Mouse (Mus musculus) forebrain, embryonic 15.5 days (tissue): ENCODE data around the gene Akr1a1. TPM values are rescaled to one million over a fixed set of nuclear protein-coding genes. Genes with fewer than 3 reads are reported as not detected.
"Not testable (repeated sequence)": the region's sequence is repeated elsewhere in the genome, so short reads cannot be mapped to it uniquely, and the experiment has no call there.

Source experiments
- ATAC-seq: fragments of 200-750 bp; cut with Nextera tagmentation; replicated peaks from 2 replicates; pipeline ENCODE4 v1.8.0; 2017; ENCODE audit warnings: mild to moderate bottlenecking, moderate TSS enrichment, moderate library complexity
- H3K27ac ChIP-seq: fragments of 300-500 bp; sonication (generic); replicated peaks from 2 replicates; pipeline ENCODE4 v1.5.1; 2015; ENCODE audit warnings: mild to moderate bottlenecking, inconsistent platforms
- H3K27me3 ChIP-seq: fragments of 300-500 bp; sonication (generic); 2 replicates; pipeline ENCODE4 v1.6.1; 2015; ENCODE audit warnings: inconsistent platforms
- H3K36me3 ChIP-seq: fragments of 300-500 bp; sonication (generic); 2 replicates; pipeline ENCODE4 v1.6.1; 2015; ENCODE audit warnings: mild to moderate bottlenecking, inconsistent platforms
- H3K4me1 ChIP-seq: fragments of 300-500 bp; sonication (generic); 2 replicates; pipeline ENCODE4 v1.6.1; 2015; ENCODE audit warnings: inconsistent platforms
- H3K4me2 ChIP-seq: fragments of 300-500 bp; sonication (generic); replicated peaks from 2 replicates; pipeline ENCODE4 v1.6.1; 2015; ENCODE audit warnings: mild to moderate bottlenecking, inconsistent platforms
- H3K4me3 ChIP-seq: fragments of 300-500 bp; sonication (generic); 2 replicates; pipeline ENCODE4 v1.5.1; 2015; ENCODE audit warnings: mild to moderate bottlenecking, inconsistent platforms
- H3K9ac ChIP-seq: fragments of 300-500 bp; sonication (generic); replicated peaks from 2 replicates; pipeline ENCODE4 v1.6.1; 2015; ENCODE audit warnings: mild to moderate bottlenecking, inconsistent platforms
- H3K9me3 ChIP-seq: fragments of 300-500 bp; sonication (generic); 2 replicates; pipeline ENCODE4 v1.6.1; 2016; ENCODE audit warnings: inconsistent platforms
- WGBS: fragments of 180-500 bp; shearing (Covaris S2); methylation state at CpG from one replicate; pipeline ENCODE4 v1.1.7; 2015; ENCODE audit warnings: mixed read lengths; 5-methylcytosine and 5-hydroxymethylcytosine counted together
- polyA plus RNA-seq: library from polyadenylated mRNA; unstranded; fragments of >200 nt; fragmentation: Nextera tagmentation; extraction: Ambion mirVana; gene quantifications from 2 replicates; pipeline ENCODE4 v1.2.1, GENCODE M21; 2015

The Akr1a1 gene
- polyA plus RNA-seq, 1 experiment from 2014 or later = 779 TPM

GRCm38 (mm10) chr4:116679141-116679540, 27.7 kb upstream of the Akr1a1 start:
- no peak overlapping the region for H3K4me2 ChIP-seq
- no peak overlapping the region for H3K4me3 ChIP-seq
- H3K36me3 ChIP-seq = no peaks in the 10 kb centered on the region
- WGBS = 70% methylated on average over 5 of the region's 5 CpGs
- H3K9me3 ChIP-seq = no peaks in the 10 kb centered on the region
- H3K27ac ChIP-seq = no peak overlapping the region
- H3K27me3 ChIP-seq = no peaks in the 10 kb centered on the region
- H3K9ac ChIP-seq = no peak overlapping the region
- H3K4me1 ChIP-seq = no peaks in the 10 kb centered on the region
- no peak for ATAC-seq

- H3K36me3 ChIP-seq = no peaks in the 10 kb centered on the region
- no peaks in the 10 kb centered on the region for H3K9me3 ChIP-seq
- 75% methylated on average over 1 of the region's 1 CpGs for WGBS
- no peak for ATAC-seq
- H3K4me1 ChIP-seq = no peaks in the 10 kb centered on the region
- H3K4me2 ChIP-seq = no peak overlapping the region
- H3K27me3 ChIP-seq = no peaks in the 10 kb centered on the region
- no peak overlapping the region for H3K9ac ChIP-seq
- H3K4me3 ChIP-seq = no peak overlapping the region
- no peak overlapping the region for H3K27ac ChIP-seq
Observed at GRCm38 (mm10) chr4:116677808-116678207, 26.3 kb upstream of the Akr1a1 start.

- Histone ChIP-seq H3K27me3 (no peaks in the 10 kb centered on the region), H3K9ac (no peak overlapping the region), H3K4me3 (no peak overlapping the region), H3K4me2 (no peak overlapping the region), H3K27ac (no peak overlapping the region), H3K36me3 (no peaks in the 10 kb centered on the region), H3K9me3 (no peaks in the 10 kb centered on the region), H3K4me1 (no peaks in the 10 kb centered on the region)
- 85% methylated on average over 3 of the region's 3 CpGs for WGBS
- no peak for ATAC-seq
Observed at GRCm38 (mm10) chr4:116676027-116676426, 24.5 kb upstream of the Akr1a1 start.

GRCm38 (mm10) chr4:116674761-116675160, 23.3 kb upstream of the Akr1a1 start:
- not testable (repeated sequence) for ATAC-seq, H3K4me1 ChIP-seq, H3K9ac ChIP-seq, H3K36me3 ChIP-seq, H3K9me3 ChIP-seq, H3K27me3 ChIP-seq, H3K4me3 ChIP-seq, H3K27ac ChIP-seq, H3K4me2 ChIP-seq
- 90% methylated on average over 6 of the region's 6 CpGs for WGBS

- Histone ChIP-seq H3K4me1 (no peaks in the 10 kb centered on the region), H3K4me3 (no peak overlapping the region), H3K36me3 (no peaks in the 10 kb centered on the region), H3K9me3 (no peaks in the 10 kb centered on the region), H3K27ac (no peak overlapping the region), H3K9ac (no peak overlapping the region), H3K27me3 (no peaks in the 10 kb centered on the region), H3K4me2 (no peak overlapping the region)
- 67% methylated on average over 2 of the region's 2 CpGs for WGBS
- ATAC-seq = no peak
Observed at GRCm38 (mm10) chr4:116672785-116673184, 21.3 kb upstream of the Akr1a1 start.

GRCm38 (mm10) chr4:116669291-116669690, 17.8 kb upstream of the Akr1a1 start:
- H3K4me1 ChIP-seq = no peaks in the 10 kb centered on the region
- no peak overlapping the region for H3K4me3 ChIP-seq
- 61% methylated on average over 2 of the region's 2 CpGs for WGBS
- no peaks in the 10 kb centered on the region for H3K36me3 ChIP-seq
- no peak overlapping the region for H3K4me2 ChIP-seq
- no peaks in the 10 kb centered on the region for H3K9me3 ChIP-seq
- ATAC-seq = no peak
- H3K27ac ChIP-seq = no peak overlapping the region
- H3K9ac ChIP-seq = no peak overlapping the region
- H3K27me3 ChIP-seq = no peaks in the 10 kb centered on the region

GRCm38 (mm10) chr4:116668145-116668544, 16.7 kb upstream of the Akr1a1 start:
- no peak for ATAC-seq
- Histone ChIP-seq H3K27me3 (no peaks in the 10 kb centered on the region), H3K4me1 (no peaks in the 10 kb centered on the region), H3K9ac (no peak overlapping the region), H3K9me3 (no peaks in the 10 kb centered on the region), H3K4me2 (no peak overlapping the region), H3K27ac (no peak overlapping the region), H3K36me3 (no peaks in the 10 kb centered on the region), H3K4me3 (no peak overlapping the region)
- 73% methylated on average over 3 of the region's 3 CpGs for WGBS

- Histone ChIP-seq H3K4me2 (no peak overlapping the region), H3K9ac (no peak overlapping the region), H3K9me3 (no peaks in the 10 kb centered on the region), H3K4me1 (no peaks in the 10 kb centered on the region), H3K36me3 (no peaks in the 10 kb centered on the region), H3K4me3 (no peak overlapping the region), H3K27ac (no peak overlapping the region), H3K27me3 (no peaks in the 10 kb centered on the region)
- WGBS = 70% methylated on average over 4 of the region's 4 CpGs
- ATAC-seq = no peak
Observed at GRCm38 (mm10) chr4:116666625-116667024, 15.1 kb upstream of the Akr1a1 start.

- H3K4me1 ChIP-seq = no peaks in the 10 kb centered on the region
- H3K36me3 ChIP-seq = no peaks in the 10 kb centered on the region
- no peak overlapping the region for H3K9ac ChIP-seq
- H3K27ac ChIP-seq = no peak overlapping the region
- H3K27me3 ChIP-seq = no peaks in the 10 kb centered on the region
- no peak for ATAC-seq
- no peak overlapping the region for H3K4me3 ChIP-seq
- no peaks in the 10 kb centered on the region for H3K9me3 ChIP-seq
- H3K4me2 ChIP-seq = no peak overlapping the region
- 86% methylated on average over 1 of the region's 1 CpGs for WGBS
Observed at GRCm38 (mm10) chr4:116661998-116662397, 10.5 kb upstream of the Akr1a1 start.

GRCm38 (mm10) chr4:116660829-116661228, 9.3 kb upstream of the Akr1a1 start:
- no peak for ATAC-seq
- Histone ChIP-seq H3K9ac (no peak overlapping the region), H3K4me3 (no peak overlapping the region), H3K4me2 (no peak overlapping the region), H3K9me3 (no peaks in the 10 kb centered on the region), H3K27ac (no peak overlapping the region), H3K27me3 (no peaks in the 10 kb centered on the region), H3K4me1 (no peaks in the 10 kb centered on the region), H3K36me3 (no peaks in the 10 kb centered on the region)
- 77% methylated on average over 6 of the region's 6 CpGs for WGBS

GRCm38 (mm10) chr4:116659916-116660315, 8.4 kb upstream of the Akr1a1 start:
- H3K27me3 ChIP-seq, H3K27ac ChIP-seq, ATAC-seq, H3K4me2 ChIP-seq, H3K36me3 ChIP-seq, H3K9ac ChIP-seq, H3K4me3 ChIP-seq, H3K9me3 ChIP-seq, H3K4me1 ChIP-seq: not testable (repeated sequence)
- 88% methylated on average over 6 of the region's 6 CpGs for WGBS

- no peaks in the 10 kb centered on the region for H3K9me3 ChIP-seq
- no peak overlapping the region for H3K4me2 ChIP-seq
- no peak overlapping the region for H3K4me3 ChIP-seq
- H3K27me3 ChIP-seq = no peaks in the 10 kb centered on the region
- H3K4me1 ChIP-seq = no peaks in the 10 kb centered on the region
- no peaks in the 10 kb centered on the region for H3K36me3 ChIP-seq
- no peak overlapping the region for H3K9ac ChIP-seq
- WGBS = 58% methylated on average over 2 of the region's 2 CpGs
- no peak for ATAC-seq
- H3K27ac ChIP-seq = no peak overlapping the region
Observed at GRCm38 (mm10) chr4:116659474-116659873, 8.0 kb upstream of the Akr1a1 start.

GRCm38 (mm10) chr4:116657971-116658370, 6.5 kb upstream of the Akr1a1 start:
- WGBS = 52% methylated on average over 3 of the region's 3 CpGs
- Histone ChIP-seq H3K27me3 (no peaks in the 10 kb centered on the region), H3K4me1 (no peaks in the 10 kb centered on the region), H3K4me2 (no peak overlapping the region), H3K27ac (no peak overlapping the region), H3K4me3 (no peak overlapping the region), H3K9ac (no peak overlapping the region), H3K36me3 (no peaks in the 10 kb centered on the region), H3K9me3 (no peaks in the 10 kb centered on the region)
- ATAC-seq = no peak
